Mouse (Mus musculus): Measurements from ENCODE around the gene Syne3. TPM values are rescaled to one million over a fixed set of nuclear protein-coding genes. Genes with fewer than 3 reads are reported as not detected.

Gene Syne3
- polyA plus RNA-seq, 1 experiment from 2014 or later: 0.25 TPM

DNA sequence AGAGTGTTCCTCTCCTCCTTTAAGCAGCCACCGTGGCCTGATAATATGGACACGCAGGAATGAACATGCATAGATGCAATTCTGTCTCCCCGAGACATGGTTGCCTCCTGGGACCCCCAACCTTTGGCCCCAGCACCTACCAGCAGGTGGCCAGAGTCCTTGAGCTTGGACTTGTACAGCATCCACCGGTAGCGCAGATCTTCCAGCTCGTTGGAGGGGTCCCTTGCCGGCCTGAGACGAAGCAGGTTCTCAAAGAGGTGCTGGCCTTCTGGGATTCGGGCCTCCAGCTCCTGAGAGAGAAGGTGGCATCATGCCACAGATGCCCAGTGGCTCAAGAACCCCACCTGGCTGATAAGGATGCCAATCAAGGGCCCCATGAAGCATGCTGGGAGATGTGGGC lies 69.1 kb downstream of the Syne3 start:
- no peak overlapping the region for H3K4me3 ChIP-seq
- no peaks in the 10 kb centered on the region for H3K36me3 ChIP-seq

GRCm38 (mm10) chr12:104940027-104940386 lies 69.6 kb downstream of the Syne3 start:
- 9% methylated on average over 4 of the region's 4 CpGs for WGBS
- H3K27ac ChIP-seq: no peak overlapping the region
- DNase-seq (ENCODE audit: low spot score): no peak
- H3K36me3 ChIP-seq: no peaks in the 10 kb centered on the region
- no peak overlapping the region for H3K4me3 ChIP-seq
- peaks cover 3% of the 10 kb centered on the region; the same call in 1 of the 2 replicates for H3K9me3 ChIP-seq (replicated peaks)
- peaks cover 26% of the 10 kb centered on the region for H3K4me1 ChIP-seq
- H3K27me3 ChIP-seq (ENCODE audit: low read depth, poor library complexity, severe bottlenecking): peaks cover 13% of the 10 kb centered on the region

More for the DNA sequence above, 69.1 kb downstream of the Syne3 start:
- Histone ChIP-seq H3K27me3 (ENCODE audit: low read depth, poor library complexity, severe bottlenecking) (peaks cover 13% of the 10 kb centered on the region), H3K9me3 (replicated peaks) (peaks cover 4% of the 10 kb centered on the region; the same call in 1 of the 2 replicates), H3K4me1 (peaks cover 26% of the 10 kb centered on the region), H3K27ac (0 out of 2 replicates have a peak overlapping the region, but pooled peaks have one; percentile 34)
- WGBS: 83% methylated on average over 9 of the region's 9 CpGs
- DNase-seq (ENCODE audit: low spot score): no peak

DNA sequence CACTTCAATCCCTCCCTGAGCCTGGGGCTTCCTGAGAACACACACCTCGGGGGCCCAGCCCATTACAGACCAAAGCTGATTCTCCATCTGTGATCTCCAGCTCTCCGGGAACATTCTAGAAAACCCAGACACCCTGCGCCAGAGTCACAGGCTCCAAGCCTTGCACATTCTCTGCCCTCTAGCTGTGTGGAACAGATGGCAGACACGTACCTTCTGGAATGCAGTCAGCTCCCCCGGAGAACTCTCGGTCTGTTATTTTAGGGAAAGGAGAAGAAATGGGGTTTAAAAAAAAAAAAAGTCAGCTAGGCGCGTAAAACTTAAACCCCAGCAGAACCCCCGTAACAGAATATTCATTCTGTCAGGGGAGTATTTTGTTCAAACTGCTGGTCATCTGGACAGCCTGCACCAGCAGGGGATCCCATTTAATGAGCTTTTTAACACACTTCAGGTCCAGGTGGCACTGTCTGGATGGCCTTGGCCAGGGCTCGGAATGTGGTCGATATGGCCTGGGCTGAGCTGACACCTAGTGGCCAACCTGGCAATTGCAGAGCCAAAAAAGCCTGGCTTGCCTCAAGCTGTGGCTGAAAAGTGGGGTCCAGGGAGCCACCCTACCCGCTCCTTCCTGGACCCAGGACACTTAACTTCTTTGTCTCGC lies 70.1 kb downstream of the Syne3 start:
- Histone ChIP-seq H3K36me3 (no peaks in the 10 kb centered on the region), H3K27me3 (ENCODE audit: low read depth, poor library complexity, severe bottlenecking) (peaks cover 13% of the 10 kb centered on the region), H3K4me3 (no peak overlapping the region), H3K4me1 (peaks cover 26% of the 10 kb centered on the region), H3K9me3 (replicated peaks) (no peaks in the 10 kb centered on the region), H3K27ac (peak overlapping the region; percentile 71)
- WGBS: 34% methylated on average over 13 of the region's 13 CpGs
- DNase-seq (ENCODE audit: low spot score): peak; percentile 92

DNA sequence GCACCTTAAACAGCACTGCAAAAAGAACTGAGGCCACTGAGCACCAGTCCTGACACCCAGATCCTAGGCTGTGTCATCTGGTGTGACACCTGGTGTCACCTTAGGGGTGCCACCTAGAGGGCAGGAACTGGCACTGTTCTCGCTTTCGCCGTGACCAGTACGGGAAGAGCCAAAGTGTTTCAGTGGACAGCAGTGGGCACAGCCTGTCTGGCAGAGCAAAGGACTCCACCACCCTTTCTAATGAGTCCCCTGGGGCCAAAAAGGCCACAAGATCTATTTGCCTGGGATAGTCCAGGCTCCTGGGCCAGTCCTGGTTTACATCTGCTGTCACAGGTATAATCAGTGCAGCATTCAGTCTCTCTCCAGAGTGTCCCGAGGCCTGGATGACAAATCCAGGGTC lies 70.7 kb downstream of the Syne3 start:
- peaks cover 13% of the 10 kb centered on the region for H3K27me3 ChIP-seq (ENCODE audit: low read depth, poor library complexity, severe bottlenecking)
- peak overlapping the region; percentile 71 for H3K27ac ChIP-seq
- 64% methylated on average over 5 of the region's 5 CpGs for WGBS
- H3K36me3 ChIP-seq: no peaks in the 10 kb centered on the region
- DNase-seq (ENCODE audit: low spot score): no peak
- H3K4me1 ChIP-seq: peaks cover 26% of the 10 kb centered on the region
- no peaks in the 10 kb centered on the region for H3K9me3 ChIP-seq (replicated peaks)
- H3K4me3 ChIP-seq: no peak overlapping the region

DNA sequence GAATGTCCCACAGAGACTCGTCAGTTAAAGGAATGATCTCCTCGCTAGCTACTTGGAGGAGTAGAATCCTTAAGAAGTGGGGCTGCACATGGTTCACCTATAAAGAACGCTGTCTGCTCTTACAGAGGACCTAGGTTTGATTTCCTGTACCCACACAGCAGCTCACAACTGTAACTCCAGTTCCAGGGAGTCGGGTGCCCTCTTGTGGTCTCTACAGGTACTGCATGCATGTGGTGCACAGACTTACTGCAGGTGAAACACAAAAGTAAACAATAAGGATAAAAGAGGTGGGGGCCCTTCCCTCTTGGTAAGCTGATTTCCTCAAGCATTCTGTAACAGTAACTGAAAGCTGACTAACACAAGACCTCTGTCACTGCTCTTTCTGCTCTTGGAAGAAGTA lies 73.4 kb downstream of the Syne3 start:
- no peak overlapping the region for H3K4me3 ChIP-seq
- no peak overlapping the region for H3K27ac ChIP-seq
- H3K9me3 ChIP-seq (replicated peaks): no peaks in the 10 kb centered on the region
- peak; percentile 80 for DNase-seq (ENCODE audit: low spot score)
- WGBS: 80% methylated on average over 4 of the region's 4 CpGs
- no peaks in the 10 kb centered on the region for H3K36me3 ChIP-seq
- peaks cover 34% of the 10 kb centered on the region for H3K4me1 ChIP-seq
- H3K27me3 ChIP-seq (ENCODE audit: low read depth, poor library complexity, severe bottlenecking): peaks cover 13% of the 10 kb centered on the region

DNA sequence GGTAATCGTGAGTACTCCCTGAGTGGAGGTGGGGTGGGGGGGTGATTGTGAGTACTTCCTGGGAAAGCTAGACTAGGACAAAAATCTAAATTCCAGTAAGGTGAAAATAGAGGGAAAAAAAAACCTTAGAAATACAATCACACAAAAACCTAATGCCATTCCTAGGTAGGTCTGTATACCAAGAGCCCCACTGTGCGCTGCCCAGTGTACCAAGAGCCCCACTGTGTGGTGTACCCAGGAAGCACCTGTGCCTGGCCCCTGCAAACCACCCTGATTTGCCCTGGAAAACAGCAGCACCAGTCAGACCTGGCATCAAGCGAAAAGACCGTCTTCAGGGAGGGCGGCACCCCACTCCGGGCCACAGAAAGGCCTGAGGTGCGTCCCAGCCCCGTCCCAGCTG lies 74.5 kb downstream of the Syne3 start:
- WGBS: 87% methylated on average over 8 of the region's 8 CpGs
- Histone ChIP-seq H3K36me3 (no peaks in the 10 kb centered on the region), H3K4me1 (peaks cover 39% of the 10 kb centered on the region), H3K9me3 (replicated peaks) (no peaks in the 10 kb centered on the region), H3K27me3 (ENCODE audit: low read depth, poor library complexity, severe bottlenecking) (peaks cover 10% of the 10 kb centered on the region), H3K27ac (no peak overlapping the region), H3K4me3 (no peak overlapping the region)
- DNase-seq (ENCODE audit: low spot score): no peak

GRCm38 (mm10) chr12:104933800-104934199 lies 75.8 kb downstream of the Syne3 start:
- Histone ChIP-seq H3K9me3 (replicated peaks) (no peaks in the 10 kb centered on the region), H3K27me3 (ENCODE audit: low read depth, poor library complexity, severe bottlenecking) (peaks cover 10% of the 10 kb centered on the region), H3K4me3 (no peak overlapping the region), H3K4me1 (peaks cover 26% of the 10 kb centered on the region), H3K36me3 (no peaks in the 10 kb centered on the region), H3K27ac (no peak overlapping the region)
- 68% methylated on average over 13 of the region's 13 CpGs for WGBS
- no peak for DNase-seq (ENCODE audit: low spot score)

GRCm38 (mm10) chr12:104933217-104933616 lies 76.4 kb downstream of the Syne3 start:
- Histone ChIP-seq H3K36me3 (no peaks in the 10 kb centered on the region), H3K4me1 (peaks cover 20% of the 10 kb centered on the region), H3K9me3 (replicated peaks) (no peaks in the 10 kb centered on the region), H3K4me3 (no peak overlapping the region), H3K27ac (no peak overlapping the region), H3K27me3 (ENCODE audit: low read depth, poor library complexity, severe bottlenecking) (peaks cover 7% of the 10 kb centered on the region)
- no peak for DNase-seq (ENCODE audit: low spot score)
- 72% methylated on average over 2 of the region's 2 CpGs for WGBS

DNA sequence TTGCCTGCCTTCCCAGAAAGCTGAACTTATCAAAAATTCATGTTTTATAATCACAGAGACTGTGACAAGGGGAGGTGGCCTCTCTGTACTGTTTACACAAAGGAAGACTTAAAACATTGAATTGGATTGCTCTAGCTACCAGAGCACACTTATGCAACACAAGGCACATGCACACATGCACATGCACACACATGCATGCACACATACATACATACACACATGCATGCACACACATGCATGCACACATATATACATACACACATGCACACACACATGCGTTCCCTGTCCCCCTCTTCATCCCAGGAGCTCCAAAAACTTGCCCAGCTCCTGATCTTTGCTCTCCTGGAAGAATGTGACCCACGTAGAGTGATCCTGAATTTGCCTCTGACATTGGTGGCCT lies 83.8 kb downstream of the Syne3 start:
- peaks cover 46% of the 10 kb centered on the region for H3K4me1 ChIP-seq
- H3K27me3 ChIP-seq (ENCODE audit: low read depth, poor library complexity, severe bottlenecking): no peaks in the 10 kb centered on the region
- no peak overlapping the region for H3K4me3 ChIP-seq
- no peak for DNase-seq (ENCODE audit: low spot score)
- H3K36me3 ChIP-seq: no peaks in the 10 kb centered on the region
- no peaks in the 10 kb centered on the region for H3K9me3 ChIP-seq (replicated peaks)
- WGBS: 88% methylated on average over 2 of the region's 2 CpGs
- H3K27ac ChIP-seq: 0 out of 2 replicates have a peak overlapping the region, but pooled peaks have one; percentile 19

- Histone ChIP-seq H3K4me3 (no peak overlapping the region), H3K4me1 (peaks cover 41% of the 10 kb centered on the region), H3K27ac (no peak overlapping the region), H3K27me3 (ENCODE audit: low read depth, poor library complexity, severe bottlenecking) (no peaks in the 10 kb centered on the region), H3K36me3 (no peaks in the 10 kb centered on the region), H3K9me3 (replicated peaks) (no peaks in the 10 kb centered on the region)
- WGBS: 90% methylated on average over 5 of the region's 5 CpGs
- no peak for DNase-seq (ENCODE audit: low spot score)
These were observed 84.6 kb downstream of the Syne3 start for GRCm38 (mm10) chr12:104925035-104925434.

- WGBS: 93% methylated on average over 3 of the region's 3 CpGs
- no peaks in the 10 kb centered on the region for H3K36me3 ChIP-seq
- H3K27ac ChIP-seq: peak overlapping the region; percentile 50
- H3K4me3 ChIP-seq: no peak overlapping the region
- peaks cover 41% of the 10 kb centered on the region for H3K4me1 ChIP-seq
- no peaks in the 10 kb centered on the region for H3K9me3 ChIP-seq (replicated peaks)
- DNase-seq (ENCODE audit: low spot score): no peak
- H3K27me3 ChIP-seq (ENCODE audit: low read depth, poor library complexity, severe bottlenecking): no peaks in the 10 kb centered on the region
These were observed 85.1 kb downstream of the Syne3 start for GRCm38 (mm10) chr12:104924546-104924945.

DNA sequence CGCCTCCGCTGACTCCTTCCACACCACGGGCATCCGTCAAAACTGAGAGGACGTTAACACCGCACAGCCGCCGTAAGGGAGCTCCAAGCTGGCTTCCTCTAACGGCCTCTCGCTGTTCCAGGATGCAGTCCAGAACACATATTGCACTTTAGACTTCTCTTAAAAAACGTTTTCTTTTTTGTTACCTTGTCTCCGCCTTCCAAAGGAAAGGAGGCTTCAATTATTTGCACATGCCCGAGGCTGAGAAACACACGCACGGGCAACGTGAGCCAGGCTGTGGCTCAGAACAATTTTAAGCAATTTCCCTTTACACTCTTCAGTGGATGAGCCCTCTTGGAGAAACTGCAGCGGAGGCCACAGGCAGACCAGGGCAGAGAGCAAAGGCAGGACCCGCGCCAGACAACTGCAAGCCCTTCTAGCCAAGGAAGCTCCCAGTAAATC lies 85.6 kb downstream of the Syne3 start:
- peak overlapping the region; percentile 50 for H3K27ac ChIP-seq
- WGBS: 36% methylated on average over 19 of the region's 19 CpGs
- H3K4me3 ChIP-seq: no peak overlapping the region
- no peaks in the 10 kb centered on the region for H3K36me3 ChIP-seq
- H3K4me1 ChIP-seq: peaks cover 45% of the 10 kb centered on the region
- DNase-seq (ENCODE audit: low spot score): peak; percentile 57
- no peaks in the 10 kb centered on the region for H3K27me3 ChIP-seq (ENCODE audit: low read depth, poor library complexity, severe bottlenecking)
- H3K9me3 ChIP-seq (replicated peaks): no peaks in the 10 kb centered on the region

DNA sequence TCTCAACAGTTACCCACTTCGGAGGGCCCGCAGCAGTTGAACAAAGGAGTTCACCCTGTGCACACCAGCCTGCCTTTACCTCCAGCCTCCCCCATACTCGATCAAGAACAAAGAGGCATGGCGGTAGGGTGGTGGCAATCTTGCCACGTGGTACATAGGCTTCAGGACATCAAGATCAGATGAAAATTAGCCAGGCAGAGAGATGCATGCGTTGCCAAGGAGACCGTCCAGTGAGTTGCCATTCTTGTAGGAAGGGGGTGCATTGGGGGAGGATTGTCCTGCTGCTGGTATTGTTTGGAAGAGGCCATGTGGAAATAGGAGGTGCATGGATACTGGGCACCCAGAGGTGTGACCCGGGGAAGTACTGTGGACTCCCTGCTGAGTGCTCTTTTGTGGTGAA lies 87.0 kb downstream of the Syne3 start:
- Histone ChIP-seq H3K4me3 (no peak overlapping the region), H3K4me1 (peaks cover 43% of the 10 kb centered on the region), H3K9me3 (replicated peaks) (no peaks in the 10 kb centered on the region), H3K27ac (peak overlapping the region; percentile 66; the same call in 1 of the 2 replicates), H3K36me3 (no peaks in the 10 kb centered on the region), H3K27me3 (ENCODE audit: low read depth, poor library complexity, severe bottlenecking) (no peaks in the 10 kb centered on the region)
- 87% methylated on average over 8 of the region's 8 CpGs for WGBS
- DNase-seq (ENCODE audit: low spot score): no peak

DNA sequence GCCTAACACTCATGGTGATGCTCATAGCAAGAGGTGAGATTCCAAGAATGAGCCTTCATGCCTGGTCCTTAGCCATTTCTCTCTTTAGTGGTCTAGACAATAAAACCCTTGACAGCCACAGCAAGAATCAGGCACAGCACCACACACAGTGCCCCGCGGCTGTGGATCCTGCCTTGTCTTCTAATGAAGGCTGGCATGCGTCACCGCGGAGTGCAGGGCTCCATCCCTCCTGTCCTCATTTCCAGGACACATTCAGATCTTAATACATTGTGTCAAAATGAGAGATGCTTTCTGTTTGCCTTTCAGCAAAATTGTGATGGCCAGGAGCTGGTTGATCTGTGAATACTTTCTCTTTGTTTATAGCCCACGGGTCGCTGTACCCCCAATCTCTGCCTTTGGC lies 88.5 kb downstream of the Syne3 start:
- no peak for DNase-seq (ENCODE audit: low spot score)
- Histone ChIP-seq H3K27ac (peak overlapping the region; percentile 50; the same call in 1 of the 2 replicates), H3K27me3 (ENCODE audit: low read depth, poor library complexity, severe bottlenecking) (no peaks in the 10 kb centered on the region), H3K4me3 (no peak overlapping the region), H3K9me3 (replicated peaks) (no peaks in the 10 kb centered on the region), H3K4me1 (peaks cover 34% of the 10 kb centered on the region), H3K36me3 (no peaks in the 10 kb centered on the region)
- WGBS: 89% methylated on average over 7 of the region's 7 CpGs

Measured in limb, embryonic 10.5 days (tissue).